ENCODE assay signal across 15 mouse cellular contexts in the genomic region with DNA sequence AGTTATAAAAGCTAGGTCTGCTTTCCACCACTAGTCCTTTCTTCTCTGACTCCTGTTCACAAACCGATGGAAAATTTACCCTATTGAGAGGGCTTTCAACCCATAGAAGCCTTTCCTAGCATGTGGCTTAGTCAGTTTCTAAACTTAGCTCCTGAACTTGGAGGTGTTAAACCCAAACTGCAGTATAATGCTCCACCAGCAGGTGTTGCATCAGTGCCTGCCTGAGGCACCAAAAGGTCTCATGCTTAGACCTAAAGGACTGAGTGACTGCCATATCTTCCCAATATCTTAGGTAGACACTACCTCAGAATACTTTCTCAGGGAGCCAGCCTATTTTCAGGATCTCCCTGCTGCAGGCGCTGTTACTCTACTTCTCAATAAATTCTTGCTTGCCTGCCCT. TPM values are rescaled to one million over a fixed set of nuclear protein-coding genes. Genes with fewer than 3 reads are reported as not detected.
A peak's percentile ranks its signal among the peaks of the same experiment; 100 is the strongest.
DNase-seq lines count a peak whose midpoint lies in the region; ATAC-seq and TF ChIP-seq lines count a peak whose summit lies in the region.
"Had no signal": no experiment of that assay in that cellular context is flagged by ENCODE, and none has a peak within 500 bp of the region (broad histone marks: within the 10 kb centered on the region; RNA-seq: fewer than 3 reads in every experiment).

No protein-coding gene starts in this region.

- WGBS in lung, postnatal 0 days, result 95% methylated on average over 2 of the region's 2 CpGs
- WGBS in lung, adult 2 months, result 93% methylated on average over 2 of the region's 2 CpGs

- no peak overlapping the region for H3K4me2 ChIP-seq in lung, postnatal 0 days (replicated peaks; ENCODE audit: low read depth, low read length)
- H3K4me2 ChIP-seq: embryonic facial prominence, embryonic 15.5 days; lung, embryonic 15.5 days; stomach, embryonic 15.5 days had no signal

- TF ChIP-seq RAD21 in MEL (IDR thresholded peaks at IDR 0.05; ENCODE audit: low read depth, low read length), result no peak

- no peaks in the 10 kb centered on the region for H3K9me3 ChIP-seq in lung, postnatal 0 days (ENCODE audit: low read length)
- no peaks in the 10 kb centered on the region for H3K9me3 ChIP-seq in MEL (replicated peaks; ENCODE audit: insufficient read depth, low read length)
- H3K9me3 ChIP-seq: embryonic facial prominence, embryonic 15.5 days; lung, embryonic 15.5 days; stomach, embryonic 15.5 days had no signal

- no peak for TF ChIP-seq EP300 in lung, postnatal 0 days (IDR thresholded peaks at IDR 0.05)
- no peak for TF ChIP-seq EP300 in MEL (IDR thresholded peaks at IDR 0.05; ENCODE audit: low read depth in 1 of 2, low read length in 2 of 2)

- no peak for ATAC-seq in lung, postnatal 0 days
- ATAC-seq: forebrain, embryonic 16.5 days; midbrain, embryonic 16.5 days had no signal

- peaks cover 18% of the 10 kb centered on the region; the same call in 1 of the 2 replicates for H3K36me3 ChIP-seq in lung, postnatal 0 days (ENCODE audit: insufficient read depth, low read length)
- peaks cover 0 to 9% of the 10 kb centered on the region in 2 experiments; a peak in 2 of 4 replicates for H3K36me3 ChIP-seq in MEL (ENCODE audit: control insufficient read depth in 1 of 2, insufficient read depth in 2 of 2, low read length in 2 of 2)

- TF ChIP-seq POLR2A in lung, adult 2 months (IDR thresholded peaks at IDR 0.05; ENCODE audit: borderline replicate concordance, extremely low read depth, low read depth, low read length), result no peak
- no peak for TF ChIP-seq POLR2A in MEL (IDR thresholded peaks at IDR 0.05; ENCODE audit: control insufficient read depth in 1 of 2, insufficient read depth in 1 of 2, low read depth in 1 of 2, low read length in 2 of 2, poor library complexity in 1 of 2)

- intact Hi-C loops in gastrocnemius, adult 2 months (cut with DNase I), result no loop called here

- no peak overlapping the region for H3K4me3 ChIP-seq in gastrocnemius, adult 2 months
- no peak overlapping the region for H3K4me3 ChIP-seq in lung, postnatal 0 days (ENCODE audit: low read depth, low read length)
- no peak overlapping the region for H3K4me3 ChIP-seq in lung, adult 2 months (replicated peaks; ENCODE audit: extremely low read depth, low read depth, low read length)
- H3K4me3 ChIP-seq in MEL (ENCODE audit: control insufficient read depth in 1 of 2, insufficient read depth in 1 of 2, low read depth in 2 of 2, low read length in 2 of 2), result no peak overlapping the region
- H3K4me3 ChIP-seq: embryonic facial prominence, embryonic 15.5 days; lung, embryonic 15.5 days; stomach, embryonic 15.5 days had no signal

- no peaks in the 10 kb centered on the region for H3K79me2 ChIP-seq in MEL (ENCODE audit: control insufficient read depth, insufficient read depth, low read length, poor library complexity)

- H3K9ac ChIP-seq in lung, postnatal 0 days (replicated peaks; ENCODE audit: low read depth), result no peak overlapping the region
- no peak overlapping the region for H3K9ac ChIP-seq in MEL (ENCODE audit: control insufficient read depth, low read depth, low read length, poor library complexity, severe bottlenecking)
- H3K9ac ChIP-seq: embryonic facial prominence, embryonic 15.5 days; lung, embryonic 15.5 days; stomach, embryonic 15.5 days had no signal

- no peaks in the 10 kb centered on the region for H3K4me1 ChIP-seq in lung, postnatal 0 days (ENCODE audit: insufficient read depth, low read depth, low read length)
- H3K4me1 ChIP-seq in lung, adult 2 months (ENCODE audit: control insufficient read depth, insufficient read depth, low read length), result no peaks in the 10 kb centered on the region
- H3K4me1 ChIP-seq in MEL (ENCODE audit: control insufficient read depth in 1 of 2, insufficient read depth in 2 of 2, low read length in 2 of 2), result no peaks in the 10 kb centered on the region
- H3K4me1 ChIP-seq: embryonic facial prominence, embryonic 15.5 days; lung, embryonic 15.5 days; stomach, embryonic 15.5 days had no signal

- no peaks in the 10 kb centered on the region for H3K27me3 ChIP-seq in lung, postnatal 0 days (replicated peaks; ENCODE audit: insufficient read depth, low read length)
- no peaks in the 10 kb centered on the region for H3K27me3 ChIP-seq in MEL (ENCODE audit: control insufficient read depth in 1 of 2, insufficient read depth in 2 of 2, low read length in 2 of 2)
- H3K27me3 ChIP-seq: embryonic facial prominence, embryonic 15.5 days; lung, embryonic 15.5 days; stomach, embryonic 15.5 days had no signal

- peak; percentile 42; the same call in 1 of the 2 replicates for TF ChIP-seq CTCF in gastrocnemius, adult 2 months (IDR thresholded peaks at IDR 0.05)
- TF ChIP-seq CTCF in lung, postnatal 0 days (IDR thresholded peaks at IDR 0.05), result peak; percentile 52
- TF ChIP-seq CTCF in lung, adult 2 months (IDR thresholded peaks at IDR 0.05; ENCODE audit: insufficient read depth, low read length), result no peak
- peak in 2 of 3 experiments; percentile 17 to 23; a peak in 2 of 6 replicates for TF ChIP-seq CTCF in MEL (IDR thresholded peaks at IDR 0.05 in 2 of 3, conservative IDR thresholded peaks at IDR 0.05 in 1 of 3; ENCODE audit: control insufficient read depth in 1 of 3, insufficient read depth in 1 of 3, low read depth in 2 of 3, low read length in 3 of 3, poor library complexity in 1 of 3, severe bottlenecking in 1 of 3)

- no peak for DNase-seq in gastrocnemius, adult 2 months
- DNase-seq in gastrocnemius, postnatal 10 days, result no peak
- DNase-seq in lung, postnatal 0 days (ENCODE audit: low spot score), result no peak
- DNase-seq in lung, adult 2 months, result no peak
- peak; percentile 38 for DNase-seq in MEL (ENCODE audit: low read depth, low spot score)
- DNase-seq in induced T-regulatory cell, adult 2 months (ENCODE audit: low read depth), result peak; percentile 35
- DNase-seq in urinary bladder, postnatal 4 days (ENCODE audit: low spot score in 2 of 2), result no peak
- DNase-seq in ovary, postnatal 36 days (ENCODE audit: low spot score), result no peak
- DNase-seq: cerebellum, postnatal 14 days; right cerebral cortex, postnatal 25 days had no signal

- H3K27ac ChIP-seq in gastrocnemius, adult 2 months, result no peak overlapping the region
- no peak overlapping the region for H3K27ac ChIP-seq in lung, postnatal 0 days (ENCODE audit: low read length)
- no peak overlapping the region for H3K27ac ChIP-seq in MEL (ENCODE audit: control insufficient read depth, low read depth, low read length)
- H3K27ac ChIP-seq: embryonic facial prominence, embryonic 15.5 days; lung, embryonic 15.5 days; stomach, embryonic 15.5 days had no signal

TF ChIP-seq in MEL, 35 proteins besides CTCF, POLR2A, EP300 and RAD21:
- TF ChIP-seq ZMIZ1 (IDR thresholded peaks at IDR 0.05; ENCODE audit: low read depth, low read length) (no peak), POLR2AphosphoS2 (IDR thresholded peaks at IDR 0.05; ENCODE audit: low read length) (no peak), KAT2A (conservative IDR thresholded peaks at IDR 0.05; ENCODE audit: low read depth, low read length) (no peak), MYC (IDR thresholded peaks at IDR 0.05; ENCODE audit: low read depth, low read length) (no peak), TBP (IDR thresholded peaks at IDR 0.05; ENCODE audit: low read depth, low read length) (no peak), ZNF384 (IDR thresholded peaks at IDR 0.05; ENCODE audit: low read depth, low read length) (no peak), SIN3A (IDR thresholded peaks at IDR 0.05; ENCODE audit: low read length) (no peak), MYB (IDR thresholded peaks at IDR 0.05; ENCODE audit: low read depth, low read length) (no peak), ZC3H11A (IDR thresholded peaks at IDR 0.05; ENCODE audit: low read depth, low read length) (no peak), ETS1 (IDR thresholded peaks at IDR 0.05; ENCODE audit: low read depth, low read length) (no peak)

RNA-seq across cellular contexts. Expression of a gene that starts 26.4 kb away (rescaled TPM):
- 100 to 1,000 TPM; 100 to 106 TPM for total RNA-seq in gastrocnemius, adult 2 months (2021)
- total RNA-seq in gastrocnemius, postnatal 10 days (2021), result 10 to 100 TPM; 82.7 to 91.8 TPM
- polyA plus RNA-seq in lung, postnatal 0 days (2015; fragmentation: Nextera tagmentation; extraction: Ambion mirVana), result 60.3 and 71.9 TPM in 2 replicates
- 19.8 and 28.4 TPM in 2 replicates for polyA plus RNA-seq in lung, adult 2 months (2012; rRNA removed)
- total RNA-seq in MEL (2012; rRNA removed), result 38.4 and 40.1 TPM in 2 replicates
- polyA plus RNA-seq in MEL (2012; ENCODE audit: insufficient read depth in 1 of 2, insufficient read length in 2 of 2, low read depth in 1 of 2, low replicate concordance in 2 of 2, missing spikeins in 1 of 2), result 10 to 100 TPM in 1 of 2 experiments, not detected in 1; 59.9 TPM

RNA-seq across cellular contexts. Expression of a gene that starts 26.6 kb away (rescaled TPM):
- total RNA-seq in gastrocnemius, adult 2 months (2021), result 100 to 1,000 TPM in 1 of 2 experiments, 10 to 100 TPM in 1; 92.4 to 148 TPM
- total RNA-seq in gastrocnemius, postnatal 10 days (2021), result 10 to 100 TPM; 30.1 to 32.2 TPM
- 2.0 and 2.5 TPM in 2 replicates for polyA plus RNA-seq in lung, postnatal 0 days (2015; fragmentation: Nextera tagmentation; extraction: Ambion mirVana)
- 11.1 and 15.8 TPM in 2 replicates for polyA plus RNA-seq in lung, adult 2 months (2012; rRNA removed)
- total RNA-seq in MEL (2012; rRNA removed), result 7.6 and 8.9 TPM in 2 replicates
- 10 to 100 TPM; 62.8 to 69.6 TPM for polyA plus RNA-seq in MEL (2012; ENCODE audit: insufficient read depth in 1 of 2, insufficient read length in 2 of 2, low read depth in 1 of 2, low replicate concordance in 2 of 2, missing spikeins in 1 of 2)

Comparison
In these comparisons a context has a peak if more than half of its experiments do, and no peak if none do; other contexts are left out.
1. DNase-seq: peak in MEL (single experiment) and induced T-regulatory cell, adult 2 months (single experiment); none in gastrocnemius, adult 2 months (single experiment), gastrocnemius, postnatal 10 days (single experiment), lung, postnatal 0 days (single experiment), lung, adult 2 months (single experiment), urinary bladder, postnatal 4 days (0 of 2) and ovary, postnatal 36 days (single experiment).